Mouse (Mus musculus): ENCODE data around the gene Il6st.

The Il6st gene

DNA sequence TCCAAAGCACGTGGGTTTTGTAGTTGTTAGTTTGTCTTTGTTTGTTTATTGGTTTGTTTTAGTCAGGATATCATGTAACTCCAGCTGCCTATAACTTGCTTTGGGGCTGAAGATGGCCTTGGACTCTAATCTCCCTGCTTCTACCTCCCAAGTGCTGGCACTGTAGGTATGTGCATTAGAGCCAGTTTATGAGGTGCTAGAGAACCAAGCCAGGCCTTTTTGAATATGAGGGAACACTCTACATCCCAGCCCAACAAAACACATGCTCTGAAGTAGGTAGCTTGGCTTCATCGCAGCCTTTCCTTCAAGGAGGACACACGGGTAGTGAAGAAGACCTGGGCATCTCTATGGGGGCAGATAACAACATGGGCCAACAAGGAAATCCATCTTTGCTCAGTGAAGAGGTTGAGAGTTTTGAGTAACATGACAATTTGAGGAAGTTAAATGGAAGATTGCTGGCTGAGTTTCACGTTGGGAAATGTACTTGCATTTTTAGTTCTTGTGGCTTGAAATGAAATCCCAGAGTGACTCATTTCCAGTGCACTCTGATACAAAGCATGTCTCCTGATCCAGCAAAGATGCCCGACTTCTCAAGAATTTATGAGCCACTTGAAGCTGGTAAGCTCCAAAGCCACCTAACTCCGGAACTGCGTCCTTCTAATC lies 20.9 kb upstream of the Il6st start:
- DNase-seq (ENCODE audit: extremely low spot score): no peak

DNA sequence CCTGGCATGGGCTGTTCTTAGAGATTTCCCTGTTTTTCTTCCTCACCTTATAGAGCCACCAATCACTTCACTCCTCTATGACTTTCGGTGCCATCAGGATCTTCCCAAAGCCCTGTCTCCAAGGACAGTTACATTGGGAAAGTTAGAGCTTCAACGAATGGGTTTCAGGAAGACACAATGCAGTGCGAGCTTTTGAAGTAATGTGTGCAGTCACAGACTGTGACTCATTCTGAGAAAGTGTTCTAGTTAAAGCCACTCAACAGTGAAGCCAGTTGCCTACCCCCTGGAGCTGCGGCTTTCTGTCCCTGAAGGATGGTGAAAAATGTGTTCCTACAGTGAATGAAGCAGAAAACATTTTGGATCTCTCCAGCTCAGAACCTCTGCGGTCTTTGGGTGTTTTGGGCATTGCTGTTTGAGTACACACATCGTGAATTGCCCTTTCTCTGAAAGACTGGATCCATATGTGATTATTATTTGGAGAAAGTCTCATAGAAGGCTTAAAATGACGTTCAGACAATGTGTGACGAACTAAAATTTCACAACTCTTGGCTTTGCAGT lies 16.7 kb upstream of the Il6st start:
- DNase-seq (ENCODE audit: extremely low spot score): no peak

DNA sequence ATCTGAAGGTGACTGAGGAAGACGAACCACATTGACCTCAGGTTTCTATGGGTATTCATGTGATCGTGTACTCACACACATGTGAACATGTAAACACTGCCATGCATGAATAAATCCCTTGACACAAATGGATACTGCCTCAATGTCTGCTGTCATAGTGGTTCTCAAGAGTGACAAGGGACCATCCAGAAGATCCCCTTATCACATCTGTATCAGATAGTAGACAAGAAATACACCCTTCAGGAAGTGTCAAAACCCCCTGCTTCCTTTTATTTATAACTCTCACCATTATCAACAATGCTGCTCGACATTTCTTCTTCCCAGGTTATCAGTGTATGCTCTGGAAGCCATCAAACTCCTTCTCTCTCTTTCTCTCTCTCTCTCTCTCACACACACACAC lies 13.7 kb upstream of the Il6st start:
- DNase-seq (ENCODE audit: extremely low spot score): no peak

DNA sequence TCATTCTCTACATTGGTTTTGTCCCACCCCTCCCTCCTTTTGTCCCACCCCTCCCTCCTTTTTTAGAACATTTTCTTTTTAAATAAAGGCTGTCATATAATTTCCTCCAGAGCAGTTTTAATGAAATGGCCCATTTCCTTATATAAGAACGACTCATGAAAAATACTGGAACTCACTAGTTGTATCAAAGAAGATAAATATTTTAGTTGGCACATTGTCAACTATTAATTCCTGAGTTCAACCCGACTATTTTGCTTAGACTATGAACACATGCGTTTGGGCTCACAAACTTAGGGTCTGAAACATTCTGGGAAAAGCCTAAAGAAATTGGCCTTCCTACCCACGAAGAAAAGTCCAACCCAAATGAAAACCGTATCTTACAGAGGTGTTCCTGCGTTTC lies 6.5 kb upstream of the Il6st start:
- no peak for DNase-seq (ENCODE audit: extremely low spot score)

DNA sequence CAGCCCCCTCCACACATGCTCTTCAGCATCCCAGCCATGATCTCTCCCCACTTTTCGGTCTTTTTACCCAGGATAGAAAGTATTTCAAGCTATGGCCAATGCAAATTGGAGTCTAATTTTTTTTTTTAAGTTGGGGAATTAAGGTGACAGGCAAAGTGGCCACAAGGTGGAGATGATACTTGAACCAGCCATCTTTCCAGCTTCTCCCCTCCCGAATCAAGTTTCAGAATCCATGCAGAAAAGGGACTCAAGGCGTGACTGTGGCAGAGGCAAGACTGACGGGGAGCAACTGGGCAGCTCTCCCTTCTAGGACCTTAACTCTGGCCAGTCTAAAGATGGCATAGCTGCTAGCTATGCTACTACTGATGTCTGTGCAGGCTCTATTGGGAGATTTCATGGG lies 5.9 kb upstream of the Il6st start:
- no peak for DNase-seq (ENCODE audit: extremely low spot score)

DNA sequence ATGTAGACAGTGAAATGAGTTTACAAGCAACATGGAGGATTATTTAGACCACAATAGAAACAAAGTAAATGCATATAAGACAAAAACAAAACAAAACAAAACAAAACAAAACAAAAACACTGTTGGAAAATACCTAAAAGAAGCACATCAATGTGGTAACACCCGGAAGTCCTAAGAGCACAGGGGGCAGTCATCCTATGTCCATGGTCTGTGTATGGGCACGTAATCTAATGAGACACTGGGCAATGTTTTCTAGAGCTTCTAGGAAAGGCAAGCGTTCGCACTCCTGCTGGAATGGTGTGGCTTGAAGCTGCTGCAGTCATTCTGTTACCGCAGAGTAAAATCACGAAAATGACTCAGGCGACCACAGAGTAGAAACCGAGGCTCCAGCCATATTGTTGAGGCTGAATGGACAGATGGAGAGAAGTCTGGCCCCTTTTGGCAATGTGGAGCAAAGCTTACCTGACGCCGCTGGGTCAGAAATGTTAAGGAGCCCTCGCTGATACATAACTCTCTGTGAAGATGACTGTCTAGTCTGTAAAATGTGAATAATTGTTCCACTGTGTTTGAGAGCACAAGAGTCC lies 5.3 kb upstream of the Il6st start:
- no peak for DNase-seq (ENCODE audit: extremely low spot score)

DNA sequence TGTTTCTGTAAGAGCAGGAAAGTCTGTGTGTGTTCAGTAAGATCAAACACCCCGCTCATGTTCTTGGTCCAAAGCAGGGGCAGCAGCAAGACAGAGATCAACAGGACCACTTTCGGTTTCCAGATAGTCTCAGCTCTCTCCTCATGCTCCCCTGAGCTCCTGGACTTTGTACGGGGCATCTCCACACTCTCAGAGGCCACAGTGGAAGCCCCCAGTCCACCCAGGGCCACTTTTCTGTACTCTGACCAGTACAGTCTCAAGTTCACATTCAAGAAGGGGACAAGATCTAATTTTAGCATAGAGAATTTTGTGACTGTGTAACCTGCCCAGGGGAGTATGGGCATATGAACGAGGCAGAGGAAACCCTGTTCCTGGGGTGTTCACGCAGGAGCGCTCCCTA lies 3.9 kb upstream of the Il6st start:
- DNase-seq (ENCODE audit: extremely low spot score): no peak

DNA sequence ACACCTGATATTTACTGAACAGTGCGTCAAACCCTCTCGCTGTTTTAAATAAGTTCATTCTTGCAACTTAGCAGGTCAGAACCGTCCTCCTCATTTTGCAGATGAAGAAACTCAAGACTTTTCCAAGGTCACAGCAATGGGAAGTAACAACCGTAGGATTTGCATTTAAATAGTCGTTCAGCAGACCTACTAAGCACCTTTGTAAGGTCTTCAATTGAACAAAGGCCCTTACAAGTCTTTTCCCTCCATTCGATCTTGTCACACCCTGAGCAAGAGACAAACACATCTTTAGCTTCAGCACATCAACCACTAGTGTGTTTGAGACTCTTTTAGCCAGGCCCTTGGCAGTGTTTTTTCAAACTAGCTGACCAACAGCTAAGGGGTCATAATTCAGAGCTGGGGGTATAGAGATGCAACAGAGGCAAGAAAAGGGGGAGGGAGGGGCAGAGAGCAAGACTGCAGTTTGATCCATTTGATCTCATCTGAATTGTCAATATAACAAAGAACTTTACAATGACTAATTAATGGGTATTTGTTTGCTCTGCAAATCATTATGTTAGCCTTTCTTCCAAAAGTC lies 1.4 kb upstream of the Il6st start:
- DNase-seq (ENCODE audit: extremely low spot score): no peak

DNA sequence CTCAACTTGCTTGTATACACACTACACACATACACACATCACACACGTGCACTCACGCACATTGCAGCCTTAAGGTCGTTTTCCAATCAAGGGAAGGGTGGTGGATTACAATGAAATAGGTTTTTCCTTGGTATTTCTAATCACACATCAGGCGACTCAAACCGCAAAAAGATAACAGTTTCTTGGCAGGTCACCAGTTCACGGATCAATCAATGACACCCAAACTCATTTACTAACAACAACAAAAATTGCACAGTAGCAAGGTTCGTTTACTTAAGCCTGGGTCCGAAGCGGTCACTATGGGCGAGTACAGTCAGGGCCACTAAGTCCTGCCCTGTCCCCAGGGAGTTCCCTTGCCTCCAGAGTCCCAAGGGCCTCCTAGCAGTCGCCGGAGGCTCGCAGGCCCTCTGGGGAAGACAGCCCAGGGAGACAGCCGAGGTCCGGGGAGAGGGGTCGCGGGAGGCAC lies 500 bp upstream of the Il6st start:
- no peak for DNase-seq (ENCODE audit: extremely low spot score)

DNA sequence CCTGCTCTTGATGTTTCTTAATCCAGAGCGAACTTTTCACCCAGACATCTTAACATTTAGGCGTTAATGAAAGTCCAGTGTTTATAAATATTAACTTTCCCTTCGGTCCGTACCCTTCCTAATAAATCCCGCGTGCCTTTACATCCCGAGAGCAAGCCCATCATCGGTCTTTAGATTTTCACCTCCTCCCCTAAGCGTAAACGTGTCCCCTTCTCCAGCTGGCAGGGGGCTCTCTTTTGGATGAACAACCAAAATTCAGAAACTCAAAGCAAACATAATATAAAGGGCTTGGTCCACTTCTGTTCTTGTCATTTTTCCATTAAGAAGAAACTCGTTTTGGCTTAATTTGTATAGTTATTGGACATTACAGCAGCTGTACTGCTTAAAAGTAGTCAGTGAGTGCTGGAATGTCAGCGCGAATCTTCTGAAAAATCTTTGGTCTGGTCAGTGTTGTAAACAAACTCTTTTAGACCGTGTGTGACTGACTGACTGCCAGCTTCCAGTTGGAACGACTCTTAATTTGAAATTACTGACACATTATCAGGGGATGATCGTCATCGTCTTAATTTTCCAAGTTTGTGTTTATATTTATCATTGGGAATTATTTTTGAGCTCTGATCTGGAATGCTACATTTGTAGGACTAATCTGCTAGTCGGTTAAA lies 887 bp downstream of the Il6st start:
- DNase-seq (ENCODE audit: extremely low spot score): peak; percentile 27

DNA sequence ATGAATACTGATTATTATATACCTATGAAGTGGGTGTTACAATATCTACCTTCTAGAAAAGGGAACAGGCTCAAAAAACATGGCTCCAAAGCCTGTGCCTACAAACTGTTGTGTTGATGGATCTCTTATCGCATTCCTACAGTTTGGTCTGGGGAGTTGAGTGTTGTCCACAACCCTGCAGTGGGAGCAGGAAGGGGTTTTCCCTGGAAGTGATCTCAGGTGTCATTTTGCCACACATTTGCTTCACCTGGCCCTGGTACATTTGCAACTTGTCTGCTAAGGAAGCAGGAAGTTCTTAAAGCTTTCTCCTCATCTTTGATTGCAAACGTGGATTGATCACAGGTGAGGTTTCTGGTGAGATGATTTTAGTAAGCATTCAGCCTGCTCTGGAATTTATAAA lies 1.7 kb downstream of the Il6st start:
- no peak for DNase-seq (ENCODE audit: extremely low spot score)

DNA sequence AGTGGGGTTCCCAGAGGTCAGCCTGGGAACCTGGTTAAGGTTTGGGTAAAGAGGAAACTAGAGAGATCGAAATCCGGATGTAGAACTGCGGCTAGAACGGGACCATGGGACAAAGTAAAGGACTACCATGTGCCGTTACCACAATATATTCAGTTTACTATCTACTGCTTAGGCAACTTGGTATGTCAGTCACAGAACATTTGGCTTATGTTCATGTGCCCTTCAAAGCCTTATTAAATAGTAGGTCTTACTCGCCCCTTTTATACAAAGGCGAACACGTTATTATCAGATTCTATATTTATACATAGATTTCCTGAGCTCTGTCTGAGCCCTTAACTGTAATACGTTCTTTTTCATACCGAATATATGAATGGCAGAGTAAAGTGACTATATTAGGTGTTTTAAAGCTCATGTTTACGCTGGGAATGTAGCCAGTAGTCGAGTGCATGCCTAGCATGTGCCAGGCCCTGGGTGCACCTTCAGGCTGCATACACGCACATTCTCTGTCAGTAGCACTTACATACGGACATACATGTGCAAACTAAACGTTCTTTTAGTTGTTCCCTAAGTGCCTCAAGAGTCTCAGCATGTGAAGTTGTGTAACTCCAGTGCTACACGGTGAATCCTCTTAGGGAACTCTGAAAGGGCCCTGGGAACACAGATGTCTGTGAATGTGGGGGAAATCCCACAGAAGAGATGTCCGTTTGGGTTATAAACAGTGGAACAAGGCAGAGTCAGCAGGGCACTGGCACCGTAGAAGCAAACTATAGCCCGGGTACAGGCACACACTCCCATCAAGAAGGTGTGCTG lies 2.5 kb downstream of the Il6st start:
- no peak for DNase-seq (ENCODE audit: extremely low spot score)

DNA sequence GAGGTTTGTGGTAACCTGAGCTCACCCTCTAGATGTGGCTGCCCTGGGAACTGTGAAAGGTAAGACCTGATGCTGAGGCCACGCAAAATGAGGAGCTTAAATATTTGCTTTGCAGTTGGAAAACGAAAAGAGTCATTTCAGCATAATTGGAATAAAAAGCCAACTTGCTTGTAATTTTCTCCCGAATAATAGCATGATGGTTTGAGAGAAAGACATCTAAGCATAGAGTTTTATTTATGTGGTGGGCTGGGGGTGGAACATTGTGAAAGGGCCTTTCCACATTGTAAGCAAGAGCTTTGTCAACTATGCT lies 3.0 kb downstream of the Il6st start:
- DNase-seq (ENCODE audit: extremely low spot score): no peak

DNA sequence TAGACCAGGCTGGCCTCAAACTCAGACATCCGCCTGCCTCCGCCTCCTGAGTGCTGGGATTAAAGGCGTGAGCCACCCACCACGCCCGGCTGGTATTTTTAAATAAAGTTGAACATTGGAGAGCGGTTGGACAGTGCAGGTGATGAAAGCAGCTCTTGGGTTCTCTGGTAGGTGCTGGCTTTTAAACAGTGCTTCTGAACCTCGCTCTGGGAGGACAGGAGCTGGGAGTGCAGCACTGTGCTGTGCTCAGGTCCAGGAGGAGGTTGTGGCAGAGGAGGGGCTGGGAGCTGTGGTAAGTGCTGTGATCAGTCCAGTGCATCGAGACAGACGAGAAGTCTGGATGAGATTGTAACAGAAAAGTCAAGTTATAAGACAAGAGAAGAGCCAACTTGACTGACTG lies 3.5 kb downstream of the Il6st start:
- DNase-seq (ENCODE audit: extremely low spot score): no peak

DNA sequence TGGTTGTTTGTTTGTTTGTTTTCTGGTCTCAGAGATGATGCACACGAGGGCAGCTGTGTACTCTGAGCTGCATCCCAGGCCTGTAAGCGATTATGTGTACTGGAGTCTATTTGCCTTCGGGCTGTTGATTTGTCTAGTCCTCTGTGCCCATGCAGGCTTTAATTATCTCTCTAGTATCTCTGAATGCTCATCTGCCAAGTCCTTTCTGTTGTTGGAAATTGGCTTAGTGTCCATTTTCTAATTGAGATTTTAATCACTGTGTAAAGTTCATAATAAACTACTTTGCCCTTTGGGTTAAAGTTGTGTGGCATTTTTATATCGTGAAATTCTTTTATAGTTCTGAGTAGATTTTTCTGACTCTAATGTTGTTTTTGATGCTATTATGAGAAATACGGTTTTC lies 5.6 kb downstream of the Il6st start:
- no peak for DNase-seq (ENCODE audit: extremely low spot score)

DNA sequence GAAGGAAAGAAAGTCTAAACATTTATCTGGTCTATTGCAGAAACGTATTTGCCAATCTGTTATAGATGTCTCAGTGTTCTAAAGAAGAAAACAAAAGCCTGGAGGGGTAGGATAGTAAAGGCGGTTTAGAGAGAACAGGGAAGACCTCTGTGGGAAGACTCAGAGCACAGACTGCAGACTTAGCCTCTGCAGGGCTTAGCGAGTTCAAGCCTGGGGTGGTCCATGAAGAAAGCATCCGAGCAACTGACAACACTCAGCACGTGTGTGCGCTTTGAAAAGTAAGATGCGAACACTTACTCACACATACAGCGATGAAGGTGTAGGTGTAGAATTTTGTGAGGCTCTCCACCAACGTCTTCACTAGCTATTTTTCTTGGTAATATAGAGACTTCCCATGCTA lies 7.3 kb downstream of the Il6st start:
- no peak for DNase-seq (ENCODE audit: extremely low spot score)

DNA sequence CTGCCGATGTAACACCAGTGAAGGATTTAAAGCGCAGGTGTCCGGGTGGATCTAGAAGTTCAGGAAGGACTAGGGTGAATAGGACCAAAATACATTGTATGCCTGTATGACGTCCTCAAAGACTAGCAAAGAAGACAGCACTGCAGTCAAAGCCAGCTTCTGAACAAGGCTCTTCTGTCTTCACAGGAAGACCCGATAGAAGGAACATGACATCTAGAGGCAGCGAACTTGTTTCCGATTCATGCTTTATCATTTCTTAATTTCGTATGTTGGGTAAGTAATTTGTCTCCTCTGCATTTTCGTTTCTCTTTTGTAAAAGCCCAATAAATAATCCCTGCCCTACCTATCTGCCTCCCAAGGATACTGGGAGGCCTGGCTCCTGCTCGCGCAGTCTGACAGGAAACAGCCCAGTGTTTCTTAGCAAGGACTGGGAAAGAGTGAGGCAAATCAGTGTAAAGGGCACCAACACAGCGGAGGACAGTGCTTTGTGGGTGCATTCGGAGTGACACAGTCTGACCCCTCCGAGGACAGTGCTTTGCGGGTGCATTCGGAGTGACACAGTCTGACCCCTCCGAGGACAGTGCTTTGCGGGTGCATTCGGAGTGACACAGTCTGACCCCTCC lies 8.6 kb downstream of the Il6st start:
- DNase-seq (ENCODE audit: extremely low spot score): no peak

DNA sequence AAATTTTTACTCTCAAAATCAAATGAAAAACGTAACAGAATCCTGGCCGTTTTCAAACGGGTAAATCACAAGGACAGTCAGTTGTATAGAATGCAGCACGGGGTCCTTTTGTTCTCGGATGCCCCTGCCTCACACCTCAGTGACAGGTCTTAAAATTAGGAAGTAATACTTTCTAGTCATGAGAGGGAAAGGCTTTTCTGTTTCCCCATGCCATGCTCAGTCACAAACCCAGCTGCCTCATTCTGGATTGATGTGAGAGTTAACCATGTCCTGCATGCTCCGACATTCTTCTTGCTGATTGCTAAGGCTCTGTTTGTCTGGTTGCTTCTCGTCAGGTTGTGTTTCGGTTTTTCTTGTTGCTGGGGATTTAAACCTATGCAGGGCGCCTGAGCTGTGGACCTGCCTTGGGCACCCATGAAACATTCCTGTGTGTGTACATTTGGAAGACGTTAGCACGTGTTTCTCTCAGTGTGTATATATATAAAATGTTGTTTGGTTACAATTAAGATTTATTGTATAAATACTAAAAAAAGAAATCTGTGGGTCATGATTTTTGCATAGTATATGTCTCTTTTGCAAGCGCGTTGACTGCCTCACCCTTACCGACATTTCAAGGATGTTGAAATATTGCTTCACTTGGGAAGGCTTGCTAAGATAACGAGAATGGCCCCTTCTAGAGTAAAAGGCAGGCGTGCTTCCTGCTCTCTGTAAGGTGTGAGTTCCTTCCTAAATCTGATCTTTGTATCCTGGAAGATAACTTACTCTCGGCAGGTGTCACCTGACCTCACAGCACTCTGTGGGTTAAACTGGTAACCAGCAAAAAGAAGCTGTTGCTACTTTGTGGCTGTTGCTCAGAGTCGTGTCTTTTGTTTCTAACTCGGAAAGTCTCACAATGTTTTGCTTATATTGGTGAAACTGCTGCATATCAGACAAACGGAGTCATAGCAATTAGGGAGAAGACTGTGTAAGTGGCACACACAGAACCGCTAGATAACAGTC lies 10.2 kb downstream of the Il6st start:
- DNase-seq (ENCODE audit: extremely low spot score): no peak

DNA sequence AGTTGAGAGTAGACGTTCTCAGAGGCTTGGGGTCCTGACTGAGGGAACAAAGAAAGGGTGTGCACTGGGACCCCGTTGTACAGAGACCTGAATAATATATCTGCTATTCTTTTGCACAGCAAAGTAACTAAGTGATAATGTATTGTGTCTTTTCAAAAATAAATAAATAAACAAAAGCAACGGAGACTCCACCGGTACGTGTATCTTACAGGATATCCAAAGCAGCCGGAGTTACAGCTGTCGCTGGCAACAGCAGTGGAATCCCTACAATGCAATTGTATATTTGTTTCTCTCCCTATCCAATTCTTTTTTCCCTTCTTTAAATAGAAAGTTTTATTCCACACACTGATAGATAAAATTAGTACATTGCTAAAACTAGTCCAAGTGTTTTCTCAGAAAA lies 15.2 kb downstream of the Il6st start:
- no peak for DNase-seq (ENCODE audit: extremely low spot score)

DNA sequence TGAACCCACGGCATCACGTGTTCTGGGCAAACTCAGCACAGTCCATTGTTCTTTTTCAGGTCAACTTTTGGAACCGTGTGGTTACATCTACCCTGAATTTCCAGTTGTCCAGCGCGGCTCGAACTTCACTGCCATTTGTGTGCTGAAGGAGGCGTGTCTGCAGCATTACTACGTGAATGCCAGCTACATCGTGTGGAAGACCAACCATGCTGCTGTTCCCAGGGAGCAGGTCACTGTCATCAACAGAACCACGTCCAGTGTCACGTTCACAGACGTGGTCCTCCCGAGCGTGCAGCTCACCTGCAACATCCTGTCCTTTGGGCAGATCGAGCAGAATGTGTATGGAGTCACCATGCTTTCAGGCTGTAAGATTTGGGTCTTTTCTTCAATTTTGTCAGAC lies 16.1 kb downstream of the Il6st start:
- DNase-seq (ENCODE audit: extremely low spot score): no peak
